Mouse (Mus musculus): ENCODE data around the gene C2cd3. TPM values are rescaled to one million over a fixed set of nuclear protein-coding genes. Genes with fewer than 3 reads are reported as not detected.
A peak's percentile ranks its signal among the peaks of the same experiment; 100 is the strongest.

Gene C2cd3
- polyA plus RNA-seq, 1 experiment, result not detected

- TF ChIP-seq CTCF (IDR thresholded peaks at IDR 0.05; ENCODE audit: insufficient read depth, low read depth, low read length), result no peak
- H3K27ac ChIP-seq (ENCODE audit: insufficient read depth, low read depth, low read length), result no peak overlapping the region
- no peaks in the 10 kb centered on the region for H3K4me1 ChIP-seq (ENCODE audit: control insufficient read depth, insufficient read depth, low read length)
- WGBS, result 56% methylated on average over 1 of the region's 1 CpGs
- no peak overlapping the region for H3K4me3 ChIP-seq (ENCODE audit: insufficient read depth, low read depth, low read length)
Measured at GRCm38 (mm10) chr7:100356768-100357167, 15.3 kb upstream of the C2cd3 start.

GRCm38 (mm10) chr7:100357856-100358255 lies 14.2 kb upstream of the C2cd3 start:
- H3K4me3 ChIP-seq (ENCODE audit: insufficient read depth, low read depth, low read length), result no peak overlapping the region
- no peak for TF ChIP-seq POLR2A (IDR thresholded peaks at IDR 0.05; ENCODE audit: insufficient read depth, low read depth, low read length)
- no peak for TF ChIP-seq CTCF (IDR thresholded peaks at IDR 0.05; ENCODE audit: insufficient read depth, low read depth, low read length)
- no peaks in the 10 kb centered on the region for H3K4me1 ChIP-seq (ENCODE audit: control insufficient read depth, insufficient read depth, low read length)
- H3K27ac ChIP-seq (ENCODE audit: insufficient read depth, low read depth, low read length), result no peak overlapping the region

- Histone ChIP-seq H3K27ac (ENCODE audit: insufficient read depth, low read depth, low read length) (no peak overlapping the region), H3K4me3 (ENCODE audit: insufficient read depth, low read depth, low read length) (no peak overlapping the region), H3K4me1 (ENCODE audit: control insufficient read depth, insufficient read depth, low read length) (no peaks in the 10 kb centered on the region)
- TF ChIP-seq POLR2A (IDR thresholded peaks at IDR 0.05; ENCODE audit: insufficient read depth, low read depth, low read length) (no peak), CTCF (IDR thresholded peaks at IDR 0.05; ENCODE audit: insufficient read depth, low read depth, low read length) (no peak)
- 85% methylated on average over 2 of the region's 2 CpGs for WGBS
Measured at GRCm38 (mm10) chr7:100363162-100363561, 8.9 kb upstream of the C2cd3 start.

- no peak overlapping the region for H3K4me3 ChIP-seq (ENCODE audit: insufficient read depth, low read depth, low read length)
- no peak overlapping the region for H3K27ac ChIP-seq (ENCODE audit: insufficient read depth, low read depth, low read length)
- TF ChIP-seq CTCF (IDR thresholded peaks at IDR 0.05; ENCODE audit: insufficient read depth, low read depth, low read length) (no peak), POLR2A (IDR thresholded peaks at IDR 0.05; ENCODE audit: insufficient read depth, low read depth, low read length) (no peak)
- WGBS, result 62% methylated on average over 6 of the region's 6 CpGs
- H3K4me1 ChIP-seq (ENCODE audit: control insufficient read depth, insufficient read depth, low read length), result no peaks in the 10 kb centered on the region
Measured at GRCm38 (mm10) chr7:100364888-100365287, 7.1 kb upstream of the C2cd3 start.

GRCm38 (mm10) chr7:100372452-100372980 lies 483 bp downstream of the C2cd3 start:
- 7% methylated on average over 17 of the region's 17 CpGs for WGBS

GRCm38 (mm10) chr7:100378257-100378656 lies 6.2 kb downstream of the C2cd3 start:
- 82% methylated on average over 2 of the region's 2 CpGs for WGBS
- H3K27ac ChIP-seq (ENCODE audit: insufficient read depth, low read depth, low read length), result no peak overlapping the region
- TF ChIP-seq POLR2A (IDR thresholded peaks at IDR 0.05; ENCODE audit: insufficient read depth, low read depth, low read length), result no peak
- H3K4me3 ChIP-seq (ENCODE audit: insufficient read depth, low read depth, low read length), result no peak overlapping the region
- H3K4me1 ChIP-seq (ENCODE audit: control insufficient read depth, insufficient read depth, low read length), result no peaks in the 10 kb centered on the region

More at GRCm38 (mm10) chr7:100372452-100372980, 483 bp downstream of the C2cd3 start:
- Histone ChIP-seq H3K27ac (ENCODE audit: insufficient read depth, low read depth, low read length) (no peak overlapping the region), H3K4me3 (ENCODE audit: insufficient read depth, low read depth, low read length) (peak overlapping the region; percentile 65), H3K4me1 (ENCODE audit: control insufficient read depth, insufficient read depth, low read length) (no peaks in the 10 kb centered on the region)
- no peak for TF ChIP-seq CTCF (IDR thresholded peaks at IDR 0.05; ENCODE audit: insufficient read depth, low read depth, low read length)

GRCm38 (mm10) chr7:100381161-100381560 lies 9.1 kb downstream of the C2cd3 start:
- Histone ChIP-seq H3K27ac (ENCODE audit: insufficient read depth, low read depth, low read length) (no peak overlapping the region), H3K4me3 (ENCODE audit: insufficient read depth, low read depth, low read length) (no peak overlapping the region), H3K4me1 (ENCODE audit: control insufficient read depth, insufficient read depth, low read length) (no peaks in the 10 kb centered on the region)
- TF ChIP-seq POLR2A (IDR thresholded peaks at IDR 0.05; ENCODE audit: insufficient read depth, low read depth, low read length), result no peak

GRCm38 (mm10) chr7:100383207-100383606 lies 11.2 kb downstream of the C2cd3 start:
- WGBS, result 62% methylated on average over 2 of the region's 2 CpGs
- TF ChIP-seq POLR2A (IDR thresholded peaks at IDR 0.05; ENCODE audit: insufficient read depth, low read depth, low read length) (no peak), CTCF (IDR thresholded peaks at IDR 0.05; ENCODE audit: insufficient read depth, low read depth, low read length) (no peak)
- H3K4me3 ChIP-seq (ENCODE audit: insufficient read depth, low read depth, low read length), result no peak overlapping the region
- H3K27ac ChIP-seq (ENCODE audit: insufficient read depth, low read depth, low read length), result no peak overlapping the region
- no peaks in the 10 kb centered on the region for H3K4me1 ChIP-seq (ENCODE audit: control insufficient read depth, insufficient read depth, low read length)

GRCm38 (mm10) chr7:100388174-100388573 lies 16.1 kb downstream of the C2cd3 start:
- H3K4me3 ChIP-seq (ENCODE audit: insufficient read depth, low read depth, low read length), result no peak overlapping the region
- no peak overlapping the region for H3K27ac ChIP-seq (ENCODE audit: insufficient read depth, low read depth, low read length)
- no peaks in the 10 kb centered on the region for H3K4me1 ChIP-seq (ENCODE audit: control insufficient read depth, insufficient read depth, low read length)
- TF ChIP-seq POLR2A (IDR thresholded peaks at IDR 0.05; ENCODE audit: insufficient read depth, low read depth, low read length) (no peak), CTCF (IDR thresholded peaks at IDR 0.05; ENCODE audit: insufficient read depth, low read depth, low read length) (no peak)
- 60% methylated on average over 2 of the region's 2 CpGs for WGBS

- TF ChIP-seq CTCF (IDR thresholded peaks at IDR 0.05; ENCODE audit: insufficient read depth, low read depth, low read length), result no peak
- TF ChIP-seq POLR2A (IDR thresholded peaks at IDR 0.05; ENCODE audit: insufficient read depth, low read depth, low read length), result no peak
- Histone ChIP-seq H3K4me1 (ENCODE audit: control insufficient read depth, insufficient read depth, low read length) (no peaks in the 10 kb centered on the region), H3K4me3 (ENCODE audit: insufficient read depth, low read depth, low read length) (no peak overlapping the region), H3K27ac (ENCODE audit: insufficient read depth, low read depth, low read length) (no peak overlapping the region)
- 78% methylated on average over 8 of the region's 8 CpGs for WGBS
Measured at GRCm38 (mm10) chr7:100390166-100390565, 18.1 kb downstream of the C2cd3 start.

Data from olfactory bulb, adult 2 months (tissue).